Mouse (Mus musculus) stomach, adult 2 months (tissue): ENCODE measurements around the gene Gpatch2l. TPM values are rescaled to one million over a fixed set of nuclear protein-coding genes. Genes with fewer than 3 reads are reported as not detected.

Experiments used
- polyA plus RNA-seq: library from polyadenylated mRNA; depleted of rRNA; stranded (reverse); fragments of >200 nt; gene quantifications from 2 replicates; pipeline ENCODE4 v1.2.3, GENCODE M21; 2012; rRNA removed

Gpatch2l gene
- 1.9 and 3.0 TPM in 2 replicates for polyA plus RNA-seq

DNA sequence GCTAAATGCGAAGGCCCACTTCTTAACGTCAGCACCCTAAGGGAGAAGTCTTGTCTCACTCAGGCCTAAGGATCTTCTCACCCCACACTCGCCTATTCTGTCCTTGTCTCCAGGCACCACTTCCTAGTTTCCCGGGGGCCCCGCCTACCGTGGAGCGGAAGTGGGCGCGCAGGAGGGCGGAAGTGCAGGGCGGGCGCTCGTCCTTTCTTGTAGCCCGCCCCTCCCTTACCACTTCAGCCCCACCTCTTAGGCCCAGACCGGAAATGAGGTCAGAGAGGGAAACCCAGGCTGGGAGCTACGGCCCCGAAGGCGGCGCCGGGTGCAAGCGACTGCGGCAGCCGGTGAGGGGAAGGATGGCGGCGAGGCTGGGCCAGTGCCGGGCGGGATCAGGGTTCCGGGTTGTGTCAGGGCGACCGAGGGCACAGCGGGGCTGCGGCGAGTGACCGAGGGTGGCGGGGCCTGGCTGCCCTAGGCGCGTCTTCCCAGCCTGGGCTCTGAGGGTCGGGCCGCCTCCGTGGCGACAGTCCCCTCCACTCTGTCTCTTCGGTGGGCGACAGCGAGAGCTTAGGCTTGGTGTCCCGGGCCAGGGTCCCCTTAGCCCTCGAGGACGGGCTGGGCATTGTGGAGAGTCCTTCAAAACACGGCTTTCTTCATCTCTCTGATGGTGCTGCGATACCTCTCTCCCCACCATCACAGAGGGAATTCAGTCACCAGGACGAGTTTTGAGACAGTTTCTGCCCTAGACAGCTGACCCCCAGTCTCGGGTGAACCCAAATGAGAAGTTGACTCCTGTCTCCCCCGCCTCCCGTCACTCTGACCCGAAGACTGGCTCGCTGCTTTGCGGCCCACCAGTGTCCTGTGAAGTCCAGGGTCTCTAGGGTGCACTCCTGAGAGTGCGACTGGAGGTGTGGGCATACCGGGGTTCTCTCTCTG is at the start of gene Gpatch2l:
Gene Gpatch2l (plus strand): TSS at position 255 of the 933 bp plus-strand sequence.

Other genes with a start within 250 kb of the Gpatch2l start
- 5.2 and 5.8 TPM in 2 replicates for gene Tgfb3, start 162.8 kb upstream of the Gpatch2l start, polyA plus RNA-seq
- 6.6 and 7.5 TPM in 2 replicates for gene Ift43, start 159.3 kb upstream of the Gpatch2l start, polyA plus RNA-seq
- 0.94 and 1.8 TPM in 2 replicates for gene Esrrb, start 119.3 kb downstream of the Gpatch2l start, polyA plus RNA-seq